Mouse (Mus musculus): ENCODE measurements around the gene Impad1. TPM values are rescaled to one million over a fixed set of nuclear protein-coding genes. Genes with fewer than 3 reads are reported as not detected.

Impad1 gene
- 10 to 100 TPM; 27.2 to 27.4 TPM for total RNA-seq (2021)
- long read RNA-seq, experiment 1, full-length matches to known transcripts: 10 of 12 reads
- long read RNA-seq, experiment 1, partial matches to known transcripts: 0 of 12 reads
- long read RNA-seq, experiment 1, other reads (novel, unspliced or antisense): 2 of 12 reads
- long read RNA-seq, experiment 2, full-length matches to known transcripts: 6 of 7 reads
- long read RNA-seq, experiment 2, partial matches to known transcripts: 0 of 7 reads
- long read RNA-seq, experiment 2, other reads (novel, unspliced or antisense): 1 of 7 reads

GRCm38 (mm10) chr4:4792992-4793834, at the start of gene Impad1:
TSS of gene Impad1 (minus strand) at chr4:4793355.
- DNase-seq: peak; percentile 85 to 90

GRCm38 (mm10) chr4:4840145-4840544, 47.0 kb upstream of the Impad1 start:
- no peak for DNase-seq
- intact Hi-C loops (cut with DNase I): no loop called here

More at GRCm38 (mm10) chr4:4792992-4793834, at the start of gene Impad1:
- intact Hi-C loops (cut with DNase I): no loop called here

GRCm38 (mm10) chr4:4833789-4834295, 40.7 kb upstream of the Impad1 start:
- DNase-seq: no peak
- intact Hi-C loops (cut with DNase I): no loop called here

- DNase-seq: no peak
- intact Hi-C loops (cut with DNase I): no loop called here
These were observed 35.0 kb upstream of the Impad1 start for GRCm38 (mm10) chr4:4828131-4828530.

GRCm38 (mm10) chr4:4822119-4822518, 29.0 kb upstream of the Impad1 start:
- no peak for DNase-seq
- intact Hi-C loops (cut with DNase I): no loop called here

- intact Hi-C loops (cut with DNase I): no loop called here
These were observed 789 bp downstream of the Impad1 start for GRCm38 (mm10) chr4:4792141-4792991.

GRCm38 (mm10) chr4:4791180-4791579, 2.0 kb downstream of the Impad1 start:
- no peak for DNase-seq
- intact Hi-C loops (cut with DNase I): no loop called here

More at GRCm38 (mm10) chr4:4792141-4792991, 789 bp downstream of the Impad1 start:
- peak; percentile 41 to 47 for DNase-seq

- no peak for DNase-seq
- intact Hi-C loops (cut with DNase I): no loop called here
These were observed 8.0 kb downstream of the Impad1 start for GRCm38 (mm10) chr4:4785169-4785568.

GRCm38 (mm10) chr4:4784305-4784704, 8.8 kb downstream of the Impad1 start:
- intact Hi-C loops (cut with DNase I): no loop called here
- DNase-seq: no peak

GRCm38 (mm10) chr4:4783686-4783957, 9.5 kb downstream of the Impad1 start:
- no peak for DNase-seq
- intact Hi-C loops (cut with DNase I): no loop called here

- intact Hi-C loops (cut with DNase I): no loop called here
- no peak for DNase-seq
These were observed 10.1 kb downstream of the Impad1 start for GRCm38 (mm10) chr4:4782882-4783685.

GRCm38 (mm10) chr4:4779265-4779770, 13.8 kb downstream of the Impad1 start:
- intact Hi-C loops (cut with DNase I): no loop called here
- no peak for DNase-seq

GRCm38 (mm10) chr4:4771523-4772114, 21.5 kb downstream of the Impad1 start:
- intact Hi-C loops (cut with DNase I): no loop called here
- DNase-seq: no peak

- intact Hi-C loops (cut with DNase I): no loop called here
- DNase-seq: peak; percentile 4 to 8
These were observed 27.3 kb downstream of the Impad1 start for GRCm38 (mm10) chr4:4765806-4766205.

GRCm38 (mm10) chr4:4758376-4758775, 34.8 kb downstream of the Impad1 start:
- intact Hi-C loops (cut with DNase I): no loop called here
- DNase-seq: no peak

- peak in 1 of 2 experiments; percentile 20 for DNase-seq
- intact Hi-C loops (cut with DNase I): no loop called here
These were observed 63.7 kb downstream of the Impad1 start for GRCm38 (mm10) chr4:4729427-4729826.

GRCm38 (mm10) chr4:4726241-4726776, 66.8 kb downstream of the Impad1 start:
- no peak for DNase-seq
- intact Hi-C loops (cut with DNase I): no loop called here

GRCm38 (mm10) chr4:4723821-4724220, 69.3 kb downstream of the Impad1 start:
- DNase-seq: no peak
- intact Hi-C loops (cut with DNase I): no loop called here

GRCm38 (mm10) chr4:4722081-4722480, 71.1 kb downstream of the Impad1 start:
- intact Hi-C loops (cut with DNase I): no loop called here
- DNase-seq: no peak

Measured in heart, postnatal 14 days (tissue).